Mouse (Mus musculus) myocyte (in vitro differentiated cells): ENCODE measurements around the gene Fam129a. TPM values are rescaled to one million over a fixed set of nuclear protein-coding genes. Genes with fewer than 3 reads are reported as not detected.

ENCODE experiments used
- H3K27me3 ChIP-seq: one replicate; pipeline ENCODE4 v1.6.1; 2011; ENCODE audit not compliant: control insufficient read depth, insufficient read depth, insufficient read length
- H3K36me3 ChIP-seq: one replicate; pipeline ENCODE4 v1.6.1; 2011; ENCODE audit not compliant: control insufficient read depth, insufficient read depth
- H3K4me2 ChIP-seq: one replicate; pipeline ENCODE4 v1.6.1; 2011; ENCODE audit warnings: low read depth, control low read depth
- H3K4me3 ChIP-seq: one replicate; pipeline ENCODE4 v1.5.1; 2011; ENCODE audit warnings: mild to moderate bottlenecking, control low read depth, moderate library complexity
- H3K79me2 ChIP-seq: one replicate; pipeline ENCODE4 v1.6.1; 2011; ENCODE audit not compliant: control insufficient read depth, insufficient read depth
- H3ac ChIP-seq: one replicate; pipeline ENCODE4 v1.6.1; 2011; ENCODE audit not compliant: control insufficient read depth, insufficient read length
- CEBPB ChIP-seq: IDR thresholded peaks from 2 replicates; pipeline ENCODE4 v1.6.1; 2011; ENCODE audit warnings: mild to moderate bottlenecking, moderate library complexity; ENCODE audit not compliant: poor library complexity, insufficient read depth, severe bottlenecking
- E2F4 ChIP-seq: IDR thresholded peaks from one replicate; pipeline ENCODE4 v1.6.1; 2011; ENCODE audit warnings: mild to moderate bottlenecking, control low read depth, moderate library complexity; ENCODE audit not compliant: insufficient read depth
- MAX ChIP-seq: IDR thresholded peaks from one replicate; pipeline ENCODE4 v1.6.1; 2011; ENCODE audit warnings: low read depth, mild to moderate bottlenecking, control low read depth
- MYOD1 ChIP-seq, 3 experiments: IDR thresholded peaks; one replicate each; pipeline ENCODE4 v1.6.1; 2011; ENCODE audit warnings: control low read depth in 2 of 3, low read depth in 2 of 3, mild to moderate bottlenecking in 2 of 3, moderate library complexity in 1 of 3; ENCODE audit not compliant: insufficient read length in 2 of 3, control insufficient read depth in 1 of 3
- MYOG ChIP-seq, 3 experiments: IDR thresholded peaks; one replicate each; pipeline ENCODE4 v1.6.1; 2011; ENCODE audit warnings: control low read depth in 2 of 3, low read depth in 2 of 3, mild to moderate bottlenecking in 2 of 3; ENCODE audit not compliant: insufficient read length in 2 of 3, control insufficient read depth in 1 of 3, insufficient read depth in 1 of 3
- POLR2A ChIP-seq: IDR thresholded peaks from one replicate; pipeline ENCODE4 v1.6.1; 2011; ENCODE audit warnings: low read depth, mild to moderate bottlenecking, control low read depth, moderate library complexity; ENCODE audit not compliant: insufficient read length
- POLR2AphosphoS2 ChIP-seq: IDR thresholded peaks from one replicate; pipeline ENCODE4 v1.6.1; 2011; ENCODE audit warnings: low read depth, control low read depth; ENCODE audit not compliant: insufficient read length
- REST ChIP-seq: IDR thresholded peaks from one replicate; pipeline ENCODE4 v1.6.1; 2011; ENCODE audit warnings: mild to moderate bottlenecking, control low read depth, moderate library complexity; ENCODE audit not compliant: insufficient read depth, insufficient read length
- SRF ChIP-seq: IDR thresholded peaks from one replicate; pipeline ENCODE4 v1.6.1; 2011; ENCODE audit warnings: low read depth; ENCODE audit not compliant: control insufficient read depth, insufficient read length
- TCF12 ChIP-seq: IDR thresholded peaks from one replicate; pipeline ENCODE4 v1.6.1; 2011; ENCODE audit warnings: mild to moderate bottlenecking, control low read depth; ENCODE audit not compliant: poor library complexity, insufficient read depth, severe bottlenecking
- TCF3 ChIP-seq: IDR thresholded peaks from one replicate; pipeline ENCODE4 v1.6.1; 2011; ENCODE audit warnings: low read depth, control low read depth; ENCODE audit not compliant: insufficient read length
- USF1 ChIP-seq: IDR thresholded peaks from one replicate; pipeline ENCODE4 v1.6.1; 2011; ENCODE audit warnings: low read depth, mild to moderate bottlenecking, control low read depth, moderate library complexity
- polyA plus RNA-seq: library from polyadenylated mRNA; unstranded; fragments of >200 nt; fragmentation: generic; extraction: Trizol; gene quantifications from one replicate; pipeline ENCODE4 v1.2.1, GENCODE M21; 2012; ENCODE audit warnings: missing spikeins

Gene Fam129a
- polyA plus RNA-seq, 1 experiment, result 2.7 TPM

DNA sequence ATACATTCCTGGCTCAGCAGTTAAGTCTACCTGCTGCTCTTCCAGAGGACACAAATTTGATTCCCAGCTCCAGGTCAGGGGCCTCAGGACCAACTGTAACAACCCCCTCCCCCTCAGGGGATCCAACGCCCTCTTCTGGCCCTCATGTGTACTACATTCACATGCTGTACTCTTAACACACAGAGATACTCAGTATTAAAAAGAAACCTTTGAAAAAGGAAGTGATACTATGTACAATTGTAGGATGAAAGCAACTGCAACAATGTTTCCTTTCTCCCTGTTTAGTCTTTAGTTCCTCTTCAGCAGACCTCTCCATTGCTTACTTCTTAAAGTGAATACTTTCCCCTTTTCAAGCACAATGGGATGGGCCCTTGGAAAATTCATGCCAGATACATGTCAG, 131.8 kb downstream of the Fam129a start:
- Histone ChIP-seq H3ac (no peak overlapping the region), H3K4me3 (no peak overlapping the region), H3K4me2 (no peak overlapping the region), H3K27me3 (no peaks in the 10 kb centered on the region), H3K79me2 (no peaks in the 10 kb centered on the region), H3K36me3 (no peaks in the 10 kb centered on the region)
- no peak for TF ChIP-seq MAX
- no peak for TF ChIP-seq CEBPB
- TF ChIP-seq TCF12, result no peak
- TF ChIP-seq POLR2A, result no peak
- no peak for TF ChIP-seq SRF
- TF ChIP-seq E2F4, result no peak
- TF ChIP-seq MYOG (IDR thresholded peaks at IDR 0.05; ENCODE audit: control insufficient read depth in 1 of 3, insufficient read depth in 1 of 3, insufficient read length in 2 of 3, low read depth in 2 of 3), result no peak
- no peak for TF ChIP-seq REST
- TF ChIP-seq USF1, result no peak
- no peak for TF ChIP-seq POLR2AphosphoS2
- no peak for TF ChIP-seq TCF3
- TF ChIP-seq MYOD1 (IDR thresholded peaks at IDR 0.05; ENCODE audit: control insufficient read depth in 1 of 3, insufficient read length in 2 of 3, low read depth in 2 of 3), result no peak

DNA sequence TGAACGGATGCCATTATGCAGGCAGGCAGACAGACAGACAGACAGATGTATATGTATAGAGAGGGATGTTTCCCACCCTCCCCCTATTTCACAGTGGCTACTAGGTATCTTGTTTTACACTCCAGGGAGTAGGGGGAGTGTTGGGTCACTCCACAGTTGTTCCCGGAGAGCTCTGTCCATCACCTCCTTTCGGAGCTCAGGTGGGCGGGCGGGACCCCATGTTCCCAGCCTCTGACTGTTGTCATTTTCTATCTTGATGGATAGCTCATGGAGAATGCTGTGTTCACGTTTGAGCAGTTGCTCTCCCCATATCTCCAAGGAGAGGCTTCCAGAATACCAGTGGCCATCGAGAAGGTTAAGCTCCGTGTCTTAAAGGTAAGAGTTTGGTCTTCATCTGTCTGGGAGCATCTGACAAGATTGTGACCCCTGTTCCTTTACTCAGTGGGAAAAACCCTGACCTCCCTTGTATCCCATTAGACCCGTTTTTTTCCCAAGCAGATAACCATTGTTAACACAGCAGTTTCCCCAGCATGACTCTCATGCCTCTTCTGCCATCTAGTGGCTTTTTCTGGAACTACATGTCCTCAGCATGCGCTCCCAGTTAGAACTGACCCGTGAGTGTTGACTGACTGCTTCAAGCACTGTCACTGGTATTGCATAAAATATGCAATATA, 134.9 kb downstream of the Fam129a start:
- Histone ChIP-seq H3K4me2 (no peak overlapping the region), H3K79me2 (no peaks in the 10 kb centered on the region), H3K27me3 (no peaks in the 10 kb centered on the region), H3K4me3 (no peak overlapping the region), H3K36me3 (no peaks in the 10 kb centered on the region), H3ac (no peak overlapping the region)
- no peak for TF ChIP-seq MAX
- no peak for TF ChIP-seq POLR2AphosphoS2
- TF ChIP-seq USF1, result no peak
- no peak for TF ChIP-seq TCF12
- no peak for TF ChIP-seq REST
- no peak for TF ChIP-seq TCF3
- no peak for TF ChIP-seq SRF

- no peaks in the 10 kb centered on the region for H3K79me2 ChIP-seq
- no peak overlapping the region for H3K4me3 ChIP-seq
- TF ChIP-seq MYOD1 (IDR thresholded peaks at IDR 0.05; ENCODE audit: control insufficient read depth in 1 of 3, insufficient read length in 2 of 3, low read depth in 2 of 3), result no peak
- no peak for TF ChIP-seq MYOG (IDR thresholded peaks at IDR 0.05; ENCODE audit: control insufficient read depth in 1 of 3, insufficient read depth in 1 of 3, insufficient read length in 2 of 3, low read depth in 2 of 3)
- TF ChIP-seq SRF, result no peak
- no peak for TF ChIP-seq REST
- TF ChIP-seq MAX, result no peak
- TF ChIP-seq CEBPB, result no peak
- no peak for TF ChIP-seq TCF3
- TF ChIP-seq USF1, result no peak
- TF ChIP-seq POLR2A, result no peak
- no peak overlapping the region for H3ac ChIP-seq
- no peak overlapping the region for H3K4me2 ChIP-seq
- no peaks in the 10 kb centered on the region for H3K36me3 ChIP-seq
- no peaks in the 10 kb centered on the region for H3K27me3 ChIP-seq
These were observed 135.4 kb downstream of the Fam129a start for GRCm38 (mm10) chr1:151706397-151706752.

GRCm38 (mm10) chr1:151708966-151709733, 138.2 kb downstream of the Fam129a start:
- Histone ChIP-seq H3K36me3 (no peaks in the 10 kb centered on the region), H3K27me3 (no peaks in the 10 kb centered on the region), H3K4me3 (no peak overlapping the region), H3K79me2 (no peaks in the 10 kb centered on the region), H3K4me2 (no peak overlapping the region), H3ac (no peak overlapping the region)
- TF ChIP-seq USF1, result no peak
- TF ChIP-seq TCF3, result no peak
- TF ChIP-seq E2F4, result no peak
- no peak for TF ChIP-seq POLR2A
- TF ChIP-seq TCF12, result no peak
- no peak for TF ChIP-seq CEBPB
- TF ChIP-seq SRF, result no peak
- no peak for TF ChIP-seq REST
- no peak for TF ChIP-seq MYOG (IDR thresholded peaks at IDR 0.05; ENCODE audit: control insufficient read depth in 1 of 3, insufficient read depth in 1 of 3, insufficient read length in 2 of 3, low read depth in 2 of 3)
- TF ChIP-seq POLR2AphosphoS2, result no peak
- TF ChIP-seq MYOD1 (IDR thresholded peaks at IDR 0.05; ENCODE audit: control insufficient read depth in 1 of 3, insufficient read length in 2 of 3, low read depth in 2 of 3), result no peak
- no peak for TF ChIP-seq MAX

- Histone ChIP-seq H3K4me3 (no peak overlapping the region), H3ac (no peak overlapping the region), H3K27me3 (no peaks in the 10 kb centered on the region), H3K4me2 (no peak overlapping the region), H3K79me2 (no peaks in the 10 kb centered on the region), H3K36me3 (no peaks in the 10 kb centered on the region)
- TF ChIP-seq MAX, result no peak
- no peak for TF ChIP-seq MYOD1 (IDR thresholded peaks at IDR 0.05; ENCODE audit: control insufficient read depth in 1 of 3, insufficient read length in 2 of 3, low read depth in 2 of 3)
- TF ChIP-seq TCF12, result no peak
- no peak for TF ChIP-seq USF1
- TF ChIP-seq E2F4, result no peak
- TF ChIP-seq SRF, result no peak
- TF ChIP-seq MYOG (IDR thresholded peaks at IDR 0.05; ENCODE audit: control insufficient read depth in 1 of 3, insufficient read depth in 1 of 3, insufficient read length in 2 of 3, low read depth in 2 of 3), result no peak
- TF ChIP-seq CEBPB, result no peak
- no peak for TF ChIP-seq TCF3
- TF ChIP-seq POLR2AphosphoS2, result no peak
- TF ChIP-seq REST, result no peak
- no peak for TF ChIP-seq POLR2A
These were observed 138.7 kb downstream of the Fam129a start for GRCm38 (mm10) chr1:151709734-151710022.
